Mouse (Mus musculus) neural tube, embryonic 15.5 days (tissue): ENCODE results near the gene Htr5b. TPM values are rescaled to one million over a fixed set of nuclear protein-coding genes. Genes with fewer than 3 reads are reported as not detected.

Experiments
- ATAC-seq: fragments of 200-750 bp; cut with Nextera tagmentation; 2 replicates; pipeline ENCODE4 v1.8.0; 2017; ENCODE audit warnings: mild to moderate bottlenecking, moderate TSS enrichment, moderate library complexity; ENCODE audit not compliant: low FRiP score
- H3K27ac ChIP-seq: fragments of 300-500 bp; sonication (generic); replicated peaks from 2 replicates; pipeline ENCODE4 v1.5.1; 2015; ENCODE audit warnings: mild to moderate bottlenecking, inconsistent platforms
- H3K27me3 ChIP-seq: fragments of 300-500 bp; sonication (generic); replicated peaks from 2 replicates; pipeline ENCODE4 v1.6.1; 2015; ENCODE audit warnings: inconsistent platforms
- H3K36me3 ChIP-seq: fragments of 300-500 bp; sonication (generic); 2 replicates; pipeline ENCODE4 v1.6.1; 2015; ENCODE audit warnings: inconsistent platforms
- H3K4me1 ChIP-seq: fragments of 300-500 bp; sonication (generic); 2 replicates; pipeline ENCODE4 v1.6.1; 2015; ENCODE audit warnings: inconsistent platforms
- H3K4me2 ChIP-seq: fragments of 300-500 bp; sonication (generic); 2 replicates; pipeline ENCODE4 v1.6.1; 2015; ENCODE audit warnings: inconsistent platforms, mild to moderate bottlenecking, moderate library complexity
- H3K4me3 ChIP-seq: fragments of 300-500 bp; sonication (generic); replicated peaks from 2 replicates; pipeline ENCODE4 v1.5.1; 2015; ENCODE audit warnings: mild to moderate bottlenecking, inconsistent platforms
- H3K9ac ChIP-seq: fragments of 300-500 bp; sonication (generic); replicated peaks from 2 replicates; pipeline ENCODE4 v1.6.1; 2015; ENCODE audit warnings: mild to moderate bottlenecking, inconsistent platforms
- H3K9me3 ChIP-seq: fragments of 300-500 bp; sonication (generic); replicated peaks from 2 replicates; pipeline ENCODE4 v1.6.1; 2016; ENCODE audit warnings: inconsistent platforms
- WGBS: fragments of 180-500 bp; shearing (Covaris S2); methylation state at CpG from one replicate; pipeline ENCODE4 v1.1.7; 2015; ENCODE audit warnings: mixed read lengths; 5-methylcytosine and 5-hydroxymethylcytosine counted together
- polyA plus RNA-seq: library from polyadenylated mRNA; unstranded; fragments of >200 nt; fragmentation: Nextera tagmentation; extraction: Ambion mirVana; gene quantifications from 2 replicates; pipeline ENCODE4 v1.2.1, GENCODE M21; 2015

The Htr5b gene
- polyA plus RNA-seq, 1 experiment from 2014 or later, result 1.4 TPM

DNA sequence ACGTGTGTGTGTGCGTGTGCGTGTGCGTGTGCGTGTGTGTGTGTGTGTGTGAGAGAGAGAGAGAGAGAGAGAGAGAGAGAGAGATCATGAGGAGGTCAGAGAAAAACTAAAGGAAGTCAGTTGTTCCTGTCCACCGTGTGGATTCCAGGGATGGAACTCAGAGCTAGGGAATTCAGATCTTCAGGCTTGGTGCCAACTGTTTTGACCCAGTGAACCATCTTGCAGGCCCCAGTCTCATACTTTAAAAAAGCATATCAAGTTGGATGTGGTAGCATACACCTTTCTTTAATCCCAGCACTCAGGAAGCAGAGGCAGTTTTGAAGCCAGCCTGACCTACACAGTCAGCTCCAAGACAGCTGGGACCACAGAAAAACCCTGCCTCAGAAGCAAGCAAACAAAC is 1.0 kb upstream of the Htr5b start:
- Histone ChIP-seq H3K9me3 (no peaks in the 10 kb centered on the region), H3K36me3 (no peaks in the 10 kb centered on the region), H3K4me2 (no peak overlapping the region), H3K9ac (no peak overlapping the region), H3K27ac (no peak overlapping the region), H3K4me3 (no peak overlapping the region), H3K27me3 (peaks cover 35% of the 10 kb centered on the region), H3K4me1 (peaks cover 16% of the 10 kb centered on the region)
- 93% methylated on average over 6 of the region's 6 CpGs for WGBS
- no peak for ATAC-seq

DNA sequence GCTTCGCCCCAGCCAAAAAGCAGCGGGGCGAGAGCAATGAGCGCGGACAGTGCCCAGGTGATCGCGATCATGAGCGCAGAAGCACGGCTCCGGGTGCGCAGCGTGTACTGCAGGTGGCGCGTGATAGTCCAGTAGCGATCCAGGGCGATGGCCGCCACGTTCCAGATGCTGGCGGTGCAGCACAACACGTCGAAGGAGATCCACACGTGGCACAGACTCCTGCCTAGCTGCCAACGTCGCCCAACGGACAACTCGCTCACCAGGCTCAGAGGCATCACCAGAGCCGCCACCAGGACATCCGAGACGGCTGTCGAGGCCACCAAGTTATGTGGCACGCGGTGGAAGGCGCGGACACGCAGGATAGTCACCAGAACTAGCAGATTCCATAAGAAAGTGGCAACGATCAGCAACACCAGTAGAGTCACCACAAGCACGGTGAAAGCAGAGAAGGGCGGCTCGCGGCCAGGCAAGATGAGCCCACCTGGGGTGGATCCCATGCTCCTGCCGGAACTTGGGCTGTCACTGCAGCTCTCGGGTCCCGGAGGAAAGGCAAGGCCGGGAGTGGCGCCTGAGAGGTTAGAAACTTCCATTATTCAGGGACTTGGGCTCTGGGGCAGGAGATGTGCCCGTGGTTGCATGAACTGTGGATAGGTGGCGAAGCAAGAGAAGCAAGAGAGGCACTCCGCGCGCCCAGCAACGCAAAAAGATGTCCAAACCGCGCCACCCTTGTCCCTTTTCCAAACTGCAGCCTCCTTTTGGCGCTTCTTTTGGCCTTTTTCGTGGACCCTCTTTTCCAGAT is 466 bp downstream of the Htr5b start:
- WGBS, result 9% methylated on average over 55 of the region's 55 CpGs
- no peak overlapping the region for H3K27ac ChIP-seq
- H3K9ac ChIP-seq, result peak overlapping the region; percentile 30; the same call in 1 of the 2 replicates
- peaks cover 16% of the 10 kb centered on the region for H3K4me1 ChIP-seq
- peak; percentile 77 for ATAC-seq
- peak overlapping the region; percentile 73 for H3K4me2 ChIP-seq
- peak overlapping the region; percentile 39 for H3K4me3 ChIP-seq
- no peaks in the 10 kb centered on the region for H3K9me3 ChIP-seq
- no peaks in the 10 kb centered on the region for H3K36me3 ChIP-seq
- H3K27me3 ChIP-seq, result peaks cover 35% of the 10 kb centered on the region

DNA sequence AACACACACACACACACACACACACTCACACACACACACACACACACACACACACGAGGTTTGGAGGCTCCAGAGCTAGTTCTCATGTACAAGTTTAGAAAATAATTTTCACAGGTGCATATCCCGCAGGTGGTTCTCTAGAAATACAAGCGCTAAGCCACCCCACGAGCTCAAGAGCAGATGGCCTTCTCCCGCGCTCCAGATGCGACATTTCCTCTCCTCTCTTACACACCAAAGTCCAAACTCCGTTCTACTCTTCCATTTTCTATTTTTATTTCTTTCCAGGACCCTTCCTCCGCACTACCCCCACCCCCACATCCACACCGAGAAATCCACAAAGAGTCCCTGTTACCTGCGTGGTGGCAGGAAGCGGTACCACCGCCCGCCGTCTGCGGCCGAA is 1.2 kb downstream of the Htr5b start:
- 53% methylated on average over 17 of the region's 17 CpGs for WGBS

DNA sequence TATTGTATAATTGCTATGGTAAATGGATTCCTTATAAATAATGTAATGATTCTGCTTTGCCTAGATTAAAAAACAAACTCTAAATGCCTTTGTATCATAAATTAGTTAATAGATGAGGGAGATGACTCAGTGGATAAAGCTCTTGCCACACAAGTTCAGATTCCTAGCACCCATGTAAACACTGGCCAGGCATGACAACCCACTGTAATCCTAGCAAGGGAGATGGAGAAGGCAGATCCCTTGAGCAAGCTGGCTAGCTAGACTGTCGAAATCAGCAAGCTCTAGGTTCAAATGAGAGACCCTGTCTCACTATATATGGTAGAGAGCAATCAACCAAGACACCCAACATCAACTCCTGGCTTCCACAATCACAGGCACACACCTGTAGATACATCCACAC is 9.7 kb downstream of the Htr5b start:
- H3K9me3 ChIP-seq, result no peaks in the 10 kb centered on the region
- no peak overlapping the region for H3K4me3 ChIP-seq
- no peaks in the 10 kb centered on the region for H3K27me3 ChIP-seq
- 87% methylated on average over 1 of the region's 1 CpGs for WGBS
- no peak overlapping the region for H3K9ac ChIP-seq
- H3K36me3 ChIP-seq, result no peaks in the 10 kb centered on the region
- no peaks in the 10 kb centered on the region for H3K4me1 ChIP-seq
- H3K27ac ChIP-seq, result no peak overlapping the region
- no peak for ATAC-seq
- H3K4me2 ChIP-seq, result no peak overlapping the region

More for the DNA sequence above, 1.2 kb downstream of the Htr5b start:
- no peak overlapping the region for H3K27ac ChIP-seq
- H3K27me3 ChIP-seq, result peaks cover 35% of the 10 kb centered on the region
- H3K4me1 ChIP-seq, result peaks cover 16% of the 10 kb centered on the region
- H3K4me3 ChIP-seq, result peak overlapping the region; percentile 39
- H3K36me3 ChIP-seq, result no peaks in the 10 kb centered on the region
- 0 out of 2 replicates have a peak overlapping the region, but pooled peaks have one; percentile 26 for H3K9ac ChIP-seq
- H3K9me3 ChIP-seq, result no peaks in the 10 kb centered on the region
- ATAC-seq, result 0 out of 2 replicates have a peak, but pooled peaks have one; percentile 17
- H3K4me2 ChIP-seq, result peak overlapping the region; percentile 73

DNA sequence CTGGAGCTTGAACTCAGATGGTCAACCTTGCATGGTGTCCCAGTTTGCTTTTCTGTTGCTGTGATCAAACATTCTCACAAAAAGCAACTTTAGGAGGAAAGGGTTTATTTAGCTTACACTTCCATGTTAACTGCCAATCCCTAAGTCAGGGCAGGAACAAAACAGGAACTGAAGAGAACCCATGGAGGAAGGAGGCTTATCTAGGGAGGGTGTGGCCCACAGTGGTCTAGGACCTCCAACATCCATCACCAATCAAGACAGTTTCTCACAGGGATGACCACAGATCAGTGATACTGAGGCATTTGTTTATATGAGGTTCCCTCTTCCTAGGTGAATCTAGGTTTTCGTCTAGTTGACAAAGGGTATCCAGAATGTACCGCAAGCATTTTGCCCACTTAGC is 16.3 kb downstream of the Htr5b start:
- no peak for ATAC-seq
- Histone ChIP-seq H3K36me3 (no peaks in the 10 kb centered on the region), H3K4me1 (no peaks in the 10 kb centered on the region), H3K9ac (no peak overlapping the region), H3K4me3 (no peak overlapping the region), H3K4me2 (no peak overlapping the region), H3K27me3 (no peaks in the 10 kb centered on the region), H3K9me3 (no peaks in the 10 kb centered on the region), H3K27ac (no peak overlapping the region)
- WGBS, result 97% methylated on average over 2 of the region's 2 CpGs

DNA sequence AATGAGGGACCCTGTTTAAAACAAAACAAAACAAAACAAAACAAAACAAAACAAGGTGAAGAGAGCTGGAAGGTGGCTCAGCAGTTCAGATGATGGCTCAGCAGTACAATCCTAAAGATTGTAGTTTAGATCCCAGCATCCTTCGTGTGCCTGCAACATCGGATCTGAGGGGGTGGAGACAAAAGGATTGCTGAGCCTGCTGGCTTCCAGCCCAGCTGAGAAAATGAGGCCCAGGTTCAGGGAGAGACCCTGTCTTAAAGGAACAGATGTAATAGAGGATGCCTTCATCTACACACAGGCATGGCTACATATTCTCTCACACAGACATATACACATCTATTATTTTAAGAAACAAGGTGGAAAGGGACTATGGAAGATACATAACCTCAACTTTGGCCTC is 17.1 kb downstream of the Htr5b start:
- H3K36me3 ChIP-seq, result no peaks in the 10 kb centered on the region
- no peak for ATAC-seq
- no peak overlapping the region for H3K27ac ChIP-seq
- no peak overlapping the region for H3K4me2 ChIP-seq
- H3K4me3 ChIP-seq, result no peak overlapping the region
- no peaks in the 10 kb centered on the region for H3K27me3 ChIP-seq
- H3K4me1 ChIP-seq, result no peaks in the 10 kb centered on the region
- no peaks in the 10 kb centered on the region for H3K9me3 ChIP-seq
- H3K9ac ChIP-seq, result no peak overlapping the region
- WGBS, result 41% methylated on average over 2 of the region's 2 CpGs

DNA sequence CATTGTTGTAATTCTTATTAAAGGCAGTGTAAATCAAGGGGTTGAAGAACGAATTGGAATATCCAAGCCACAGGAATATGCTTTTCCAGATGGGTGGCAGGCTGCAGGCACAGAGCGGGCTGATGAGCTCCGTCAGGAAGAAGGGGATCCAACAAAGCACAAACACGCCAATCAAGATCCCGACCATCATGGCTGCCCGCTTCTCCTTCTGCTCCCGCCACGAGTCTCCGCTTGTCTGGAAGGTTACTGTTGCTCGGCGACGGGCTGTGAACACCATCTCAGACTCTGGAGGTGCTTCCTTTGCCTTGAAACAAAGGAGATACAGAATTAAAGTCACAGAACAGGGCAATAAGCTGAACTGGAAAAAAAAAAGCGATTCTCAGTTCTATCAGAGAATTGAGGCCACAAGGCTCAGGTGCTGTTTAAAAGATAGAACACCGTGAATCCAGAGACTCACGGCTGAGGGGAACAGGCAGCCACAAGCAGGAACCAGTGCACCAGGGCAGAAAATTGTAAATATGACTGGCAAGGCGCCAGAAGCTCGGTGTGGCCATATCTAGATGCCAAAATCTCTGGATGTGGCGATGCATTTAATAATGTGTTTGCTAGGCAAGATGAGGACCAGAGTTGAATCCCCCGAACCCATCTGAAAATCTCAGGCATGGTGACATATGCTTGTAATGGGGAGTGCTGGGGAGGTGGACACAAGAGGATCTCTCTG is 17.7 kb downstream of the Htr5b start:
- WGBS, result 88% methylated on average over 19 of the region's 19 CpGs
- Histone ChIP-seq H3K27ac (no peak overlapping the region), H3K4me1 (no peaks in the 10 kb centered on the region), H3K9ac (no peak overlapping the region), H3K4me2 (no peak overlapping the region), H3K4me3 (no peak overlapping the region), H3K36me3 (no peaks in the 10 kb centered on the region; the same call in 1 of the 2 replicates), H3K27me3 (no peaks in the 10 kb centered on the region), H3K9me3 (no peaks in the 10 kb centered on the region)
- no peak for ATAC-seq

DNA sequence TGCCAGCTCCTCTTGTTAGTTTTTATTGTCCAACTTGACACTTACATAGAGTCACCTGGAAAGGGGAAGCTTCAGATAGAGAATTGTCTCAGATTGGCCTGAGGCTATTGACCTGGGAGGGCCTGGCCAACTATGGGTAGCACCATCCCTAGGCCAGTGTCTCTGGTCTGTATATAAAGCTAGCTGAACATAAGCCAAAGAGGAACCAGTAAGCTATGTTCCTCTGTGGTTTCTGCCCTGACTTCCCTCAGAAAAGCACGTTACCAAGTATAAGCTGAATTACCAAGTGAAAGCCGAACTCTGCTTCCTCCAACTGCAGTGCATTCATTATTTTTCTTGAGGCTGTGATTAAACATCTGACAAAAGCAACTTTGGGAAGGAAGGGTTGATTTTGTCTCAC is 19.5 kb downstream of the Htr5b start:
- WGBS, result 86% methylated on average over 2 of the region's 2 CpGs
- Histone ChIP-seq H3K9ac (no peak overlapping the region), H3K27me3 (no peaks in the 10 kb centered on the region), H3K4me2 (no peak overlapping the region), H3K4me3 (no peak overlapping the region), H3K4me1 (no peaks in the 10 kb centered on the region), H3K9me3 (no peaks in the 10 kb centered on the region), H3K27ac (no peak overlapping the region), H3K36me3 (peaks cover 14% of the 10 kb centered on the region)
- no peak for ATAC-seq

DNA sequence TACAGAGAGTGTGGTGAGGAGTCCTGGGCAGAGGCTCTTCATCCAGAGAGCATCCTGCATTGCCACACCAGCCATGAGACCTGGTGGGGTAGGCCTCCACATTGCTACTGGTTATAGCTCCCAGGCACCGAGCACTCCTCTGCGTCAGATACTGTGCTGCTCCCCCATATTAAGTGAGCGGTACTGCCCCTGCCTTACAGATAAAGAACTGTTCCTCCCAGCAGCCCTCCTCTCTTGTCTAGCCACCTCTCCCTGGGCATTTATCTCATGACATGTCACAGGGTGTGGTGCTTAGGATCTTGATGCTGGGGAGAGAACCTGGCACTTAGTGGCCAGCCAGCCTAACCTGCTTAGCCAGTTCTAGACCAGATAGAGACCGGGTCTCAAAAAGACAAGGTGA is 31.2 kb downstream of the Htr5b start:
- H3K27ac ChIP-seq, result no peak overlapping the region
- H3K4me3 ChIP-seq, result no peak overlapping the region
- WGBS, result 96% methylated on average over 4 of the region's 4 CpGs
- no peaks in the 10 kb centered on the region for H3K9me3 ChIP-seq
- H3K27me3 ChIP-seq, result no peaks in the 10 kb centered on the region
- no peaks in the 10 kb centered on the region for H3K4me1 ChIP-seq
- peaks cover 94% of the 10 kb centered on the region for H3K36me3 ChIP-seq
- H3K4me2 ChIP-seq, result no peak overlapping the region
- no peak overlapping the region for H3K9ac ChIP-seq
- ATAC-seq, result no peak

DNA sequence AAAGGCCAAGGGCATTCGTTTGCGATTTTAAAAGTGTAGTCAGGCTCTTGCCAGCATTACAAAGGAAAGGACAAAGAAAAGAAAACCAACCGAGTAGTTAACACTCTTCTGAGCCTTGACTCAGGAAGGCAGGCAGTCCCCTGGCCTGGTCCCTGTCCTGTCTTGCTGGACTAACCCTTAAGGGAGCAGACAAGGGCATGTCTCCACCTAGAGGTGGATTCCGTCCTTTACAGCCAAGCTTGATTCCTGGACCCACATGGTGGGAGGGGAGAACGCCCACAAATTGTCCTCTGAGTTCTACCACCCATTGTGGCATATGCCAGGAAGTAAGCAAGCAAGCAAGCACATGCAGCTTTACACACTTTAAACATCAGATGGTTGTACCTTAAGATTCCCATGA is 38.0 kb downstream of the Htr5b start:
- peaks cover 59% of the 10 kb centered on the region for H3K36me3 ChIP-seq

DNA sequence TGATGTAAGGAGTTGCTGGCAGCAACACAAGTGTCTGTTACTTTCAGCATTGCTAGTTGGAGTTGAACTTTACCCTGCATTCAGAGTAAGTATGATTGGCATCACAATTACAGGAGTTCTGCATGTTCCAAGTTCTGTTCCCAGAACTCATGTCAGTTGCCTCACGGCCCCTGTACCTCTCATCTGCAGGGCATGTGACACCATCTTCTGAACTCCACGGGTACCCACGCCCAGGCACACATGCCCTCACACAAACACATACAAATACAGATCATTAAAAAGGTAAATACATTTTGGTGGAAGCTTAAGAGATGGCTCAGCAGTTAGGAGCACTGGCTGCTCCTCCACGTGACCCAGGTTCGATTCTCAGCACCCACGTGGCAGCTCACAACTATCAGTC is 41.5 kb downstream of the Htr5b start:
- WGBS, result 94% methylated on average over 6 of the region's 6 CpGs
- Histone ChIP-seq H3K9ac (no peak overlapping the region), H3K4me2 (no peak overlapping the region), H3K27me3 (no peaks in the 10 kb centered on the region), H3K4me1 (no peaks in the 10 kb centered on the region), H3K27ac (no peak overlapping the region), H3K36me3 (peaks cover 50% of the 10 kb centered on the region), H3K4me3 (no peak overlapping the region), H3K9me3 (no peaks in the 10 kb centered on the region)
- ATAC-seq, result no peak

More for the DNA sequence above, 38.0 kb downstream of the Htr5b start:
- no peak for ATAC-seq
- no peaks in the 10 kb centered on the region for H3K27me3 ChIP-seq
- H3K9ac ChIP-seq, result no peak overlapping the region
- no peak overlapping the region for H3K27ac ChIP-seq
- no peaks in the 10 kb centered on the region for H3K4me1 ChIP-seq
- H3K4me3 ChIP-seq, result no peak overlapping the region
- H3K9me3 ChIP-seq, result no peaks in the 10 kb centered on the region
- 31% methylated on average over 5 of the region's 5 CpGs for WGBS
- H3K4me2 ChIP-seq, result no peak overlapping the region

DNA sequence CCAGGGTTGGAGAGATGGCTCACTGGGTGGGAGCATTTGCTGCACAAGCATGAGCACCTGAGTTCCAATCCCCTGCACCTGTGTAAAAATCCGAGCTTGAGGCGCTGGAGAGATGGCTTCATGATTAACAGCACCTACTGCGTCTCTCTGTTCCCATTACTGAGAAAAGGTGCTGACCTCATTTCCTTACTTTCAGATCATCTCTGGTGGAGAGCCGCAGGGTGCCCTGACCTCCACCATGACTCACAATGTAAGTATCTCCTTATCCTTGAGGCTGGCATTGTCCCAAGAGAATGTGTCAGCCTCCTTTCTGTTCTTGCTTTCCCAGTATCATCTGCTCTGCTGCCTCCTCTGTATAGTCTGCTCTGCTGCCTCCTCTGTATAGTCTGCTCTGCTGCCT is 45.2 kb downstream of the Htr5b start:
- peaks cover 75% of the 10 kb centered on the region for H3K36me3 ChIP-seq

More for the DNA sequence above, 45.2 kb downstream of the Htr5b start:
- H3K9ac ChIP-seq, result no peak overlapping the region
- H3K9me3 ChIP-seq, result no peaks in the 10 kb centered on the region
- ATAC-seq, result no peak
- H3K4me3 ChIP-seq, result no peak overlapping the region
- H3K4me1 ChIP-seq, result no peaks in the 10 kb centered on the region
- 89% methylated on average over 4 of the region's 4 CpGs for WGBS
- no peak overlapping the region for H3K27ac ChIP-seq
- no peaks in the 10 kb centered on the region for H3K27me3 ChIP-seq
- H3K4me2 ChIP-seq, result no peak overlapping the region
